Mouse (Mus musculus) intestine, postnatal 0 days (tissue): ENCODE results near the gene Frrs1. TPM values are rescaled to one million over a fixed set of nuclear protein-coding genes. Genes with fewer than 3 reads are reported as not detected.

Experiments used
- ATAC-seq: fragments of 200-750 bp; cut with Nextera tagmentation; 2 replicates; pipeline ENCODE4 v1.8.0; 2017; ENCODE audit warnings: mild to moderate bottlenecking, moderate TSS enrichment, moderate library complexity
- H3K27ac ChIP-seq: fragments of 300-500 bp; sonication (generic); 2 replicates; pipeline ENCODE4 v1.5.1; 2014; ENCODE audit warnings: mild to moderate bottlenecking, low read depth, low read length, moderate library complexity
- H3K27me3 ChIP-seq: fragments of 300-500 bp; sonication (generic); replicated peaks from 2 replicates; pipeline ENCODE4 v1.6.1; 2014; ENCODE audit warnings: low read length, mixed read lengths; ENCODE audit not compliant: control insufficient read depth, insufficient read depth
- H3K36me3 ChIP-seq: fragments of 300-500 bp; sonication (generic); 2 replicates; pipeline ENCODE4 v1.6.1; 2014; ENCODE audit warnings: mild to moderate bottlenecking, moderate library complexity; ENCODE audit not compliant: control insufficient read depth, insufficient read depth
- H3K4me1 ChIP-seq: fragments of 300-500 bp; sonication (generic); replicated peaks from 2 replicates; pipeline ENCODE4 v1.6.1; 2014; ENCODE audit warnings: antibody characterized with exemption, low read length, mixed read lengths; ENCODE audit not compliant: control insufficient read depth, insufficient read depth
- H3K4me2 ChIP-seq: fragments of 300-500 bp; sonication (generic); replicated peaks from 2 replicates; pipeline ENCODE4 v1.6.1; 2014; ENCODE audit warnings: low read depth, mild to moderate bottlenecking, moderate library complexity
- H3K4me3 ChIP-seq: fragments of 300-500 bp; sonication (generic); 2 replicates; pipeline ENCODE4 v1.5.1; 2014; ENCODE audit warnings: low read depth, low read length
- H3K9ac ChIP-seq: fragments of 300-500 bp; sonication (generic); 2 replicates; pipeline ENCODE4 v1.6.1; 2014; ENCODE audit warnings: mild to moderate bottlenecking, low read depth, low read length
- H3K9me3 ChIP-seq: fragments of 300-500 bp; sonication (generic); 2 replicates; pipeline ENCODE4 v1.6.1; 2016; ENCODE audit warnings: mixed run types; ENCODE audit not compliant: control insufficient read depth
- CTCF ChIP-seq: sonication (generic); IDR thresholded peaks from 2 replicates; pipeline ENCODE4 v1.5.1; 2016; ENCODE audit warnings: low read depth, mild to moderate bottlenecking, control low read depth, antibody characterized with exemption, moderate library complexity
- WGBS: fragments of 180-500 bp; shearing (Covaris S2); extraction: QIAGEN DNeasy Blood & Tissue Kit; methylation state at CpG from one replicate; pipeline ENCODE4 v1.1.7; 2014; 5-methylcytosine and 5-hydroxymethylcytosine counted together
- polyA plus RNA-seq: library from polyadenylated mRNA; unstranded; fragments of >200 nt; fragmentation: Nextera tagmentation; extraction: Ambion mirVana; gene quantifications from 2 replicates; pipeline ENCODE4 v1.2.1, GENCODE M21; 2015

Frrs1 gene
- polyA plus RNA-seq, 1 experiment from 2014 or later: 18.6 TPM

DNA sequence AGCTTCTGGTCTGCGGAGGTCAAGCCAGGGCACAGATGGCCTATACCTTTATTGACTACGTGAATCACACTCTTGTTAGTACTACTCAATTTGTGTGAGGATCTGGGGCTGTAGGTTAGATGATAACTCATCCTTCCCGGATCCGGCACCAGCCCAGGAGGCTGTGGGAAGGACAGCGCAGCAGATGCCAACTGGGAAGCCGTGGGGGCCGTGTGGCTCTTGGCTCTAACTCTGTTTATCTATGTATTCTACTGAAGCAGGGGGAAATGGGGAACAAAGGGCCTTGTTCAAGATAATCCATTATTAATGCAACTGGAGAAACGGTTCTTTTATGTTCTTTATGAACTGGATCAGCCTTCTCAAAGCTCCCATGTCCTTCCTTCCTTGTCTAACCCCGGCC is 47.3 kb downstream of the Frrs1 start:
- no peak overlapping the region for H3K4me3 ChIP-seq
- H3K4me1 ChIP-seq: no peaks in the 10 kb centered on the region
- no peak for TF ChIP-seq CTCF
- no peaks in the 10 kb centered on the region for H3K9me3 ChIP-seq
- peaks cover 10% of the 10 kb centered on the region; the same call in 1 of the 2 replicates for H3K36me3 ChIP-seq
- no peaks in the 10 kb centered on the region for H3K27me3 ChIP-seq
- H3K4me2 ChIP-seq: no peak overlapping the region
- 81% methylated on average over 9 of the region's 9 CpGs for WGBS
- H3K27ac ChIP-seq: no peak overlapping the region
- H3K9ac ChIP-seq: no peak overlapping the region
- no peak for ATAC-seq

DNA sequence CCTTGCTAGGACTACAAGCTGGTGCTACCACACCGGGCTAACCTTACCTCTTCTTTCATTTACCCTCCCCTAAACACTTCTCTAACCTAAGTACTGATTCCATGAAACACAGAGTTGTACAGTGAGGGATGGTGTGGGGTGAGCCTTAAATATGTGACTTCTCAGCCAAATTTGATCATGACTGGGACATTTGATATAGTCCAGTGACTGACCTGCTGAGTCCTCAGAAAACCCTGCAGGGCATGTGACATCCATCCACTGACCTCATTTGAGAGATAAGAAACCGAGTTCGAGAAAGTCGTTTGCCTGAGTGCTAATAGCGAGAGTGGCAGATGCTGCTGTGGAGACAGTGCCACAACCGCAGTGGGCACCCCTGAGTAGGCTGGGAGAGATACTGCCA is 55.1 kb downstream of the Frrs1 start:
- H3K27ac ChIP-seq: no peak overlapping the region
- 84% methylated on average over 6 of the region's 6 CpGs for WGBS

DNA sequence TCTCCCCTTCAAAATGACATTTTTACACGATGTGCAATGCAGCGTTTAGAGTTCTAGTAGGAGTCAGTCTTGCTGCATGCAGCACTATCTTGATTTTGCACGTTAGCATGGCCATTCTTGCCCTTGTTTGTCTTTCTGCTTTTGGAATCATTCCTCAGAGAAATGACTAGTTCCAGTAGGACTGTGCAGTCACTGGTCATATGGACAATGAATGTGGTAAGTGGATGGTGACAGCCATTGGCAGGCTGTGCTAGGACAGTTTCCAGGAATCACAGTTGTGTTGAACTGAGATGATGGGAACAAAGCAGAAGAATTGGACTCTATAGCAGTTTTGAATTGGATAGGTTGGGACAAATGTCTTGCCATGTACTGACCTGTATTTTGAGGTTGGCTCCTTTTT is 55.7 kb downstream of the Frrs1 start:
- WGBS: 71% methylated on average over 3 of the region's 3 CpGs
- TF ChIP-seq CTCF: no peak

More for the DNA sequence above, 55.1 kb downstream of the Frrs1 start:
- Histone ChIP-seq H3K4me3 (no peak overlapping the region), H3K4me2 (no peak overlapping the region), H3K4me1 (no peaks in the 10 kb centered on the region), H3K9me3 (no peaks in the 10 kb centered on the region), H3K36me3 (no peaks in the 10 kb centered on the region), H3K9ac (no peak overlapping the region), H3K27me3 (no peaks in the 10 kb centered on the region)
- no peak for TF ChIP-seq CTCF
- ATAC-seq: no peak

GRCm38 (mm10) chr3:116917016-116917415 is 57.8 kb downstream of the Frrs1 start:
- ATAC-seq: no peak
- H3K4me1 ChIP-seq: no peaks in the 10 kb centered on the region
- H3K4me3 ChIP-seq: no peak overlapping the region
- H3K27me3 ChIP-seq: no peaks in the 10 kb centered on the region
- H3K4me2 ChIP-seq: no peak overlapping the region
- no peak overlapping the region for H3K27ac ChIP-seq
- no peaks in the 10 kb centered on the region for H3K36me3 ChIP-seq
- TF ChIP-seq CTCF: no peak
- WGBS: 89% methylated on average over 4 of the region's 4 CpGs
- no peaks in the 10 kb centered on the region for H3K9me3 ChIP-seq
- H3K9ac ChIP-seq: no peak overlapping the region

More for the DNA sequence above, 55.7 kb downstream of the Frrs1 start:
- Histone ChIP-seq H3K9ac (no peak overlapping the region), H3K4me2 (no peak overlapping the region), H3K9me3 (no peaks in the 10 kb centered on the region), H3K27me3 (no peaks in the 10 kb centered on the region), H3K27ac (no peak overlapping the region), H3K4me3 (no peak overlapping the region), H3K36me3 (no peaks in the 10 kb centered on the region), H3K4me1 (no peaks in the 10 kb centered on the region)
- ATAC-seq: no peak

GRCm38 (mm10) chr3:116921535-116921934 is 62.3 kb downstream of the Frrs1 start:
- Histone ChIP-seq H3K9ac (no peak overlapping the region), H3K27me3 (no peaks in the 10 kb centered on the region), H3K36me3 (no peaks in the 10 kb centered on the region), H3K4me2 (no peak overlapping the region), H3K4me1 (no peaks in the 10 kb centered on the region), H3K27ac (no peak overlapping the region), H3K9me3 (no peaks in the 10 kb centered on the region), H3K4me3 (no peak overlapping the region)
- WGBS: 79% methylated on average over 3 of the region's 3 CpGs
- no peak for TF ChIP-seq CTCF
- ATAC-seq: no peak

DNA sequence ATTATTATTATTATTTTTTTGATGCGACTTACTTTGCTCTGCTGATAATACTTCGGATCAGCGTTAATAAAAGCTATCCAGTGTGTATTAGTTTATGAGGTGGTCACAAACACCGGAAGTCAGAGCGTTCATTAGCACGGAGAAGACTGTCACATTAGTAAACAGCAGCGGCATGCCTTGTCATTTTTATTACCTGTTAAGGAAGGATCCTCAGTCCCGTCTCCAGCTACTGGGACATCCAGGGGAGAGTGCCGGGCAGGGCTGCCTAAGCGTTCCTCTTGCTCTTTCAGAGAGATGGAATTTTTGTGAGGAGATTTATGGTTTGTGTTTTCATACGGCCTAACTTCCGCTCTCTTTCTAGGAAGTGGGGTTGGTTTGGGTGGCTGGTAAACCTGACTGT is 63.8 kb downstream of the Frrs1 start:
- H3K9me3 ChIP-seq: no peaks in the 10 kb centered on the region
- H3K36me3 ChIP-seq: no peaks in the 10 kb centered on the region
- no peak for TF ChIP-seq CTCF
- ATAC-seq: no peak
- no peak overlapping the region for H3K4me3 ChIP-seq
- H3K4me1 ChIP-seq: no peaks in the 10 kb centered on the region
- no peak overlapping the region for H3K27ac ChIP-seq
- H3K4me2 ChIP-seq: peak overlapping the region; percentile 3; the same call in 1 of the 2 replicates
- no peaks in the 10 kb centered on the region for H3K27me3 ChIP-seq
- 43% methylated on average over 12 of the region's 12 CpGs for WGBS
- no peak overlapping the region for H3K9ac ChIP-seq

DNA sequence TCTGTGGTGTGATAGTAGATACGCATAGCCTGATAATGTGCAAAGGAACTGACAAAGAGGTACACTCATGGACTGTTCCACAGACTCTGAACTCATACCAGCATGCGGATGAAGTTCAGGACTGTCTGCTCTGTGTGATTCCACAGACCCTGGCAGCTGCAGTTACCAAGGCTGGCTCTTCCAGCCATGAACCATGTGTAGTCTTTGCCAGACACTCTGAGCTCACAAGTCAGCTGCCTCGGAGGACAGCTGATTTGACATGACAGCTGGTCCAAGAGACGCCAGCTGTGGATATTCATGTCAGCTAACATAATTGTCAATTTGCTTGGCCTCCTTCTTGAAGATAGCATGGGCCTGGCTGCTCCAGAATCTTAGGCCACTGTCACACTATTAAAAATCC is 69.7 kb downstream of the Frrs1 start:
- no peak for ATAC-seq
- H3K27ac ChIP-seq: no peak overlapping the region
- no peaks in the 10 kb centered on the region for H3K4me1 ChIP-seq
- no peak overlapping the region for H3K4me2 ChIP-seq
- H3K9me3 ChIP-seq: no peaks in the 10 kb centered on the region
- H3K4me3 ChIP-seq: no peak overlapping the region
- 78% methylated on average over 4 of the region's 4 CpGs for WGBS
- H3K36me3 ChIP-seq: no peaks in the 10 kb centered on the region
- H3K27me3 ChIP-seq: no peaks in the 10 kb centered on the region
- H3K9ac ChIP-seq: no peak overlapping the region
- no peak for TF ChIP-seq CTCF
